Mouse (Mus musculus) layer of hippocampus, adult 9-11 months (tissue): ENCODE measurements around the gene Prkcq.

Experiments
- DNase-seq: peaks from one replicate; pipeline ENCODE4 v3.0.0; 2022

Prkcq gene

GRCm38 (mm10) chr2:11171754-11172501 lies at the start of gene Prkcq:
TSS of gene Prkcq (plus strand) at chr2:11172108.
- DNase-seq: peak; percentile 68

DNA sequence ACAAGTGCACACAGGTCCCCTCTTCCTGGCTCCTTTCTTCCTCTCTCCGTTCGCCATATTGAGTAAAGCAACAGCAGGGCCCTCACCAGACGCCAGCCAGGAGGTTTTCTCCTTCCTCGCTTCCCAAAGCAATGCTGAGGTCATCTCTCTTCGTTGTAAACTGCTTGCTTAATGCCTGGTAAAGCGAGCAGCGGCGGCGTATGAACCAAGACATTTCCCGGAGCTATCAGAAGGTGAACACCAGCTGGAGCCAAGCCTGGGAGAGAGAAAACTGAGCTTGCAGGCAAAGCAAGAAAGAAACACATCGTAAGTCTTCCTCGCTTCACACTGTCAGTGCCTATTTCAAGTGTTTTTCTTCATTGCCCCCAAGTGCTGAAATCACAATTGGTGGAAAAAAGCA lies 41.0 kb upstream of the Prkcq start:
- no peak for DNase-seq

DNA sequence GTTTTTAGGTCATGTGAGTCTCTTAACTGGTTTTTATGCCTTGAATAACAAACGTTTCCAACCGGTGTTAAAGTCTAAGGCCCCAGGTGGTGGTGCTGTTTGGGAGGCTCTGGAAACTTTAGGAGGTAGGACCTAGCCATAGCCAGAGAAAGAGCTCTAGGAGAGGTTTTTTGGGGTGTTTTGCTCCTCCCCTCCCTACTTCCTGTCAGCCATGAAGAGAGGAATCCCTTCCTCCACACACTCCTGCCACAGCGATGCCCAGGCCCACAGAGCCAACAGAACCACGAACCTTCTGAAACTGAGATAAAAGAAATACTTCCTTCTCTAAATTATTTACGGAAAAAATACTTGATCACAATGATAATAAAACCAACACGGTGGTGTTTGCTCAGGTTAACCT lies 36.2 kb upstream of the Prkcq start:
- DNase-seq: no peak

- no peak for DNase-seq
These were observed 33.8 kb upstream of the Prkcq start for GRCm38 (mm10) chr2:11138076-11138475.

DNA sequence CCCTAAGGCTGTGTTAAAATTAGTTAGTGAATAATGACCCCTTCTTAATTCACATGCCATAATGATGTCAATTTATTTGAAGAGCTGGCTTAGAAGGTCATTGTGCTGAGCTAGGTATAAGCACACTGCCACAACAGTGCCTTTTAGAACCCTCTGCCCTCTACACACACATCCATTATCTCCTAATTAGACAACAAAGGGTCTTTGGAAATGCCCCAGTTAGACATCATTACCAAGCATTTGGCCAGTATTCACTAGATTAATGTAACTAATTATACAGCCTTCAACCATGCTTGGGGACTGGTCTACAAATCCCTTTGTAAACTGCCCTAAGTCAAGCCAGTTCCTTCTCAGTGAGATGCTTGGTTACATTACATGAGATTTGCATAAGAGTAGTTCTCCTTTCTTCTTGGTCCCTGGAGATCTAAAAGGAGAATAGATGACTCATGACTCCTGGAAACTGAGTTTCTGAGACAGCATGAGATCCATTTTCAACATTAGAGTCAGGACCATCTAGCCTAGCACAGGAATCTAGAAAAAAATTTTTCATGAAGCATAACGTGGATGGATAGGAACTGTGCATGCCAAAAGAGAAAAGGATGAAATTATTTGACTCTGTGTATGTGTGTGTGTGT lies 32.3 kb upstream of the Prkcq start:
- DNase-seq: no peak

GRCm38 (mm10) chr2:11140385-11140784 lies 31.5 kb upstream of the Prkcq start:
- no peak for DNase-seq

DNA sequence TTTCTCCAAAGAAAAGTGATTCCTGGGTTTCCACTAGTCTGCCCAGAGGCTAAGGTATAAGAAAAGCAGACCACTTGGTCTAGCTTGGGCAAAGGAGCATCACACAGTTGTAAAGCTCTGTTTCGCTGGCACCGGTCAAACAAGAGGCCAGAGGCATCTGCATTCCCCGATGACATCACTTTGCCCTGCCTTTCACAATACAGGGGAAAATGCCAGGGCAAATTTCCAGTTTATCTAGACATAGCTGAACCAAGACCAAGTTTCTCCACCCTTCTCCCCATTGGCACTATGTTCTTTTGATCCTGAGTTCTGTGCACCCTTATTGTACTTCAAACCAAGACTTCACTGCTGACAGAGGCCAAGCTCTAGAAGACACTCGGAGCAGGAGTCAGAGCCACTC lies 22.8 kb upstream of the Prkcq start:
- DNase-seq: peak; percentile 57

DNA sequence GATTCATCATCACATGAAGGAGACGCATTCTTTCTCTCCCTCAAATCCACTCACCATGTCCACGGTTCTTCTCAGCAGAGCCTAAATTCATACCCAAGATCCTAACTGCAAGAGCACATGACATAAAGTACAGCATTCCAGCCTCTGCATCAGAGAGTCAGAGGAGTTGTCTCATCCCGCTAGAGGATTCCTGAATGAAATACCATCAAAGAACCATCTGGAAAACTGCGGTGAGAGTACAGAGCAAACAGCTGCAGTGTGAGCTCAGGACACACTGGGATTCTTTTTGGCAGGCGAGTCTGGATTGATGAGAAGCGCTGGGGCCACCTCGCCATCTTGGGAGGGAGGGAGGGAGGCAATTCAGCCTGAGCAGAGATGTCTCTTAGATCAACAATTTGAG lies 20.9 kb upstream of the Prkcq start:
- DNase-seq: no peak

- DNase-seq: no peak
These were observed 20.1 kb upstream of the Prkcq start for GRCm38 (mm10) chr2:11151655-11152323.

DNA sequence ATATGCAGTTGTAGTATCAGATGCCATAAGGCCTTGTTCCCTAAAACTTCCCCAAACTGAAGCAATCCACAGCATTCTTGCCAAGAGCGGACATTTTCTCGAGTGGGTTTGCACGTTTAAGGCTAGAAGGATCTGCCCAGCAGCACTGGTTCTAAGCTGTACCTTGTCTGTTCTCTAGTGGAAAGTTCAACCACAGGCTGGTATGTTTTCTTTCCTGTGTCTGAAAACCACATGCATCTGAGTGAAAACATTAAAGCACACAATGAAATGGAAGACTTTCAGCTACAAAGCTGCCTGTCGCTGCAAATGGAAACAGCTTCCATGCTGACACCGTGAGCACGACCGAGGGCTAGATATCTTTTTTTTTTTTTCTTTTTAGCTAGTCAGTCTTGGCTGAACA lies 12.3 kb upstream of the Prkcq start:
- DNase-seq: no peak

DNA sequence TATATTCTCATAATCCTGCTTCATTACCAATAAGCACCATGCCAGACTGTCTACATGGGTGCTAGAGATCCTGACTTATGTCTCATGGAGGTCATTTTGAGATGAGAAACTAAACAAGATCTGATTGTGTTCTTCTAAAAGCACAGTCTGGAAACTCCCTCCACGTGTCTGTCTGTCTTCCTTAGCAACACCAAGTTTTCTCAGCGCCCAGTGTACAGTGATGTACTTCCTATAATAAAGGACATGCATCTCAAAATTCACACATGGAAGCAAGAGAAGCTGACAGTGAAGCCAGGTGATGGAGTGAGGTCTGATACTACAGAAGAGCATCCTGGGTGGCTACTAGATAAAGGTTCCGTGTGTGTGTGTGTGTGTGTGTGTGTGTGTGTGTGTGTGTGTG lies 11.2 kb upstream of the Prkcq start:
- DNase-seq: no peak

DNA sequence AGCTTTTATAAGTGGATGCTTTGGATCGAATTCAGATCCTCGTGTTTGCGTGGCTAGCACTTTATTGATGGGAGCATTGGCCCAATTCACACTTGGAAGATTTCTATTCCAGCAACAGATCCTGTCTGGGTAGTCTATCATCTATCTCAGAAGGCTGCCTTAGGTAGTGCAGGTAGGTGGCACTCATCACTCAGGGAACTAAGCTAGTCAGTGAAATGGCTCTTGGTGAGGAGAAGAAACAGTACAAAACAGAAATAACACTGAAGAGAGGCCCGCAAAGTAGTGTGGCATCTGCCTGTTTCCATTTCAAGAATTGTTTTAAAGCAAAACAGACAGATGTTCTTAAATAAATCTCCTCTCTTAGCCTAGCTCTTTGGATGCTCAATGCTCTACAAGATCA lies 10.6 kb upstream of the Prkcq start:
- no peak for DNase-seq

DNA sequence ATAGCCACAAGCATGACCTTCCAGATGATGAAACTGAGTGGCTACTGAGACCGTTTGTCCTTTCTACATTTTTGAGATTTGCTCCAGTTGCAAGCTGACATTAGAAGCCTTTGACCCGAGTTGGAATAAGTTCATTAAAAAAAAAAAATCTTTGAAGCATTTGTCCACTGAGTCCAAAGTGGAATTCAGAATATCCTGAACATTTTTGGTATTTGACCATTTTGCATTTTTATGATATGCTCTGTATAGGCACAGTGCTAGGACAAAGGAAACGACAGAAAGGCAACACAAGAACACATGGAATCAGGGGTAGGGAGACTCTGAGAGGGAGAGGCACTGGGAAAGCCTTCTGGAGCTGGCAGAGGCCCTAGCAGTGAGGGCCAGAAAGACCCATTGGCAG lies 9.2 kb upstream of the Prkcq start:
- no peak for DNase-seq

DNA sequence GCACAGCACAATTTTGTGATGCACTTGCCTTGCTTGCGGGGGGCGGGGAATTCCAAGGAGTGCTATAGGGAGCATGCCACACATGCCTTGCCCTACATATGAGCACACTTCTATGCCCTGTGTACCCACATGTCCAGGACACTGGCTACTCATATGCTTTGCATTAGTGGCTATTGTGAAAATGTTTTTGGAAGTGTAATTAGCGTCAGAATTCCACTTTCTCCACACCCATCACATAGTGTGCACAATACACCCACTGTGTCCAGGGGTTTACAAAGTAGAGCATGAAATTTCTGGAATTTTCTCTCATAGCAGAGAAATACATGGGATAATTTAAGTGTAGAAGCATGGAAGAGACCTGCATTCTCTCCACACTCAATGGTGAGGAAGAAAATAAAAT lies 7.7 kb upstream of the Prkcq start:
- no peak for DNase-seq

DNA sequence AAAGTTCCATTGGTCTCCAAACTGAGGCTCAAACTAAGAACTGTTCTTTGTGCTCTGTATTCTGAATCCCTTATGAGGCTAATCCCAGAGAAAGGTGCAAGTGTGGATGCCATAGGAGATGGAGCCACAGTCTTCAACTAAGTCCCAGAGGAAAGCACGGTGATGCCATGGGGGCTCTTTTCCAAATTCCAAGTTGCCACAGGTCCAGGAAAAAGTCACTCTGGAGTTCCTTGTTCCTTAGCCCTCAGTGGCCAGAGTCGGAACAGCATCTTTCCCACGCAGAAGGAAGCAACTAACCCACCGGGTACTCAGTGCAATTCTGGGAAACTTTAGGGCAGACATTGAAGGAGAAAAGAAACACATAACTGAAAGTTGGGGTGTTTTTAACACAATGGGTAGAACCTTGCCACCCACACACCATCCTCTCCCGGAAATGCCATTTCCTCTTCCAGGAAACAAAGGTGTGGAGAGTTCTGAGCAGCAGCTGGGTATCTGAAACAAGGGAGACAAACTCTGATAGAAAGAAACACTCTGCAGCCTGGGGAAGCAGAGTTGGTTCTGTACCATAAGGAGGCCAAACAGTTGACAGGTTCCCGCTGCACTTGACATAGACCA lies 2.1 kb upstream of the Prkcq start:
- no peak for DNase-seq

- peak; percentile 64 for DNase-seq
These were observed 1.0 kb downstream of the Prkcq start for GRCm38 (mm10) chr2:11172831-11173414.

- DNase-seq: no peak
These were observed 1.6 kb downstream of the Prkcq start for GRCm38 (mm10) chr2:11173521-11173920.

DNA sequence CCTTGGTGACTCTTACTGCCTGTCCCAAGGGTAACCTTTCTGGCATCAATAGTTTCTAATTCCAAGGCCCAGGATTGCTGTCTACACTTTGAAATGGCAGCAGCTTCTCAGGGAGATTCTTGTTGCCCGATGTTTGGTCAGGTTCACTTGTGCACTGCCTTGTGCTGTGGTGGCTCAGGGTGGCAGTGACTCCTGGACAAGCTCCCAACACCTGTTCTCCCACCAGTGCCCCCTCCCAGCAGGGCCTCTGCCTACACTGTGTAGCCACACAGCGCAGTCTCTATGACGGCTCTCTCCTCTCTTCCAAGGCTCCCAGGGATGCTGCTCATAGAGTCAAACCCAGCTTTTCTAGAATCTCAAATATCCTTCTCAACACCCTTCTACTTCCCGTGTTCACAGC lies 2.2 kb downstream of the Prkcq start:
- no peak for DNase-seq

DNA sequence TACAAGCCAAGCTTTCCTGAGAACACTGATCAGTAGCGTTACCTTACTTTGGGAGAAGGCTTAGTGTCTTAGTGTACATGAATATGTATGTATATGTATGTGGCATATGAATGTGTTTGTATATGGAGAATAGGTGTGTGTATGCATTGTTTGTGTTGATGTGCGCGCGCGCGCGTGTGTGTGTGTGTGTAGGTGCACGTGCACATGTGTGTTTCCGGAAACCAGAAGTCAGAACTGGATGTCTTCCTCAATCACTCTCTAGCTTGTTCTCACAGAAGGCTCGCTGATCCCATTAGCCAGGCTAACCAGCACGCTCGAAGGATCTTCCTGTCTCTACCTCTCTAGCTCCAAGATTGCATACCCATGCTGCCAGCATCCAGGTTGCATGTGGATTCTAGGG lies 6.0 kb downstream of the Prkcq start:
- DNase-seq: no peak

GRCm38 (mm10) chr2:11181510-11181909 lies 9.6 kb downstream of the Prkcq start:
- DNase-seq: no peak

- DNase-seq: no peak
These were observed 10.2 kb downstream of the Prkcq start for GRCm38 (mm10) chr2:11182096-11182495.

- DNase-seq: no peak
These were observed 12.1 kb downstream of the Prkcq start for GRCm38 (mm10) chr2:11183991-11184390.

GRCm38 (mm10) chr2:11186586-11186985 lies 14.7 kb downstream of the Prkcq start:
- DNase-seq: no peak
